Mouse (Mus musculus): Measurements from ENCODE around the gene Ssxb1. TPM values are rescaled to one million over a fixed set of nuclear protein-coding genes. Genes with fewer than 3 reads are reported as not detected.
"Not testable (repeated sequence)": the region's sequence is repeated elsewhere in the genome, so short reads cannot be mapped to it uniquely, and the experiment has no call there.

Gene Ssxb1
- polyA plus RNA-seq (2016; fragmentation: Nextera tagmentation; extraction: Ambion mirVana), result not detected in 2 replicates

DNA sequence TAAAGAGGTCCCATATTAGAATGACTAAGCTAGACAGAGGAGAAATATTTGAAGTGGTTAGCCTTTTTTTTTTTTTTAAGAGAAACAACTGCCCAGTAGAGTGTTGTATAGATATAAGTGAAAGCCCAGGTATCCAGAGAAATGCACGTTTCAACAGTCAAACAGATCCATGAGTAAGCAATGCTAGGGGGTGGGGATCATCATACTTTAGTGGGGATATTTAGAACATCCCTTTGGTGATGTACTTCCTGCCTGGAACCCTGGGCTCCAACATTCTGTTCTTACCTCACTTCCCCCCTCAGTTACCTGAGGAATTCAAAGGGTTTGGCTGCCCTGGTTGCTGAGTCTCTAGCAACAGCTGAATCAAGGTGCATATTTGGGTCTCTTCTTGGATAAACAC is at the start of gene Ssxb1:
Ssxb1 (plus strand) TSS at position 301 of the 400 bp plus-strand sequence.
- not testable (repeated sequence) for H3K36me3 ChIP-seq; H3K27me3 ChIP-seq (ENCODE audit: low read depth, poor library complexity, severe bottlenecking)
- WGBS, result 17% methylated on average over 1 of the region's 1 CpGs

DNA sequence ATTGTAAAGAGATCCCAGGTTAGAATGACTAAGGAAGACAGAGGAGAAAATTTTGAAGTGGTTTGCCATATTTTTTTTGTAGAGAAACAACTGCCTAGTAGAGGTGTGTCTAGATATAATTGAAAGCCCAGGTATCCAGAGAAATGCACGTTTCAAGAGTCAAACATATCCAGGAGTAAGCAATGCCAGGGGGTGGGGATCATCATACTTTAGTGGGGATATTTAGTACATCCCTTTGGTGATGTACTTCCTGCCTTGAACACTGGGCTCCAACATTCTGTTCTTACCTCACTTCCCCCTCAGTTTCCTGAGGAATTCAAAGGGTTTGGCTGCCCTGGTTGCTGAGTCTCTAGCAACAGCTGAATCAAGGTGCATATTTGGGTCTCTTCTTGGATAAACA is 46.4 kb upstream of the Ssxb1 start, which contains the start of gene Ssxb9:
Ssxb9 (plus strand) TSS at position 301 of the 400 bp plus-strand sequence.
- DNase-seq (ENCODE audit: low spot score); H3K27ac ChIP-seq (replicated peaks); H3K36me3 ChIP-seq; H3K27me3 ChIP-seq (ENCODE audit: low read depth, poor library complexity, severe bottlenecking); H3K4me1 ChIP-seq; H3K4me3 ChIP-seq: not testable (repeated sequence)
- H3K9me3 ChIP-seq (replicated peaks), result peaks cover 16% of the 10 kb centered on the region
- WGBS, result 36% methylated on average over 1 of the region's 1 CpGs

More for the DNA sequence above, at the start of gene Ssxb1:
- H3K9me3 ChIP-seq (replicated peaks), result peaks cover 10% of the 10 kb centered on the region; the same call in 1 of the 2 replicates
- not testable (repeated sequence) for H3K4me1 ChIP-seq; H3K4me3 ChIP-seq; H3K27ac ChIP-seq (replicated peaks); DNase-seq (ENCODE audit: low spot score)

DNA sequence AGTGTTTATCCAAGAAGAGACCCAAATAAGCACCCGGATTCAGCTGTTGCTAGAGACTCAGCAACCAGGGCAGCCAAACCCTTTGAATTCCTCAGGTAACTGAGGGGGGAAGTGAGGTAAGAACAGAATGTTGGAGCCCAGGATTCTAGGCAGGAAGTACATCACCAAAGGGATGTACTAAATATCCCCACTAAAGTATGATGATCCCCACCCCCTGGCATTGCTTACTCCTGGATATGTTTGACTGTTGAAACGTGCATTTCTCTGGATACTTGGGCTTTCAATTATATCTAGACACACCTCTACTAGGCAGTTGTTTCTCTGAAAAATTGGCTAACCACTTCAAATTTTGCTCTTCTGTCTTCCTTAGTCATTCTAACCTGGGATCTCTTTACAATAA is 48.5 kb downstream of the Ssxb1 start, which contains the start of gene Ssxb2:
Ssxb2 (minus strand) TSS at position 101 of the 400 bp plus-strand sequence.
- H3K27me3 ChIP-seq (ENCODE audit: low read depth, poor library complexity, severe bottlenecking); H3K36me3 ChIP-seq; H3K27ac ChIP-seq (replicated peaks); DNase-seq (ENCODE audit: low spot score); H3K4me1 ChIP-seq; H3K4me3 ChIP-seq: not testable (repeated sequence)
- H3K9me3 ChIP-seq (replicated peaks), result peaks cover 44% of the 10 kb centered on the region
- 73% methylated on average over 2 of the region's 2 CpGs for WGBS

Other genes starting within 250 kb of the Ssxb1 start
- gene Tbc1d25, start 237.1 kb upstream of the Ssxb1 start, polyA plus RNA-seq (2016; fragmentation: Nextera tagmentation; extraction: Ambion mirVana), result 8.7 and 11.2 TPM in 2 replicates
- gene Ebp, start 219.8 kb upstream of the Ssxb1 start, polyA plus RNA-seq (2016; fragmentation: Nextera tagmentation; extraction: Ambion mirVana), result 35.1 TPM in 2 replicates
- 12.2 and 17.2 TPM in 2 replicates for gene Porcn, start 206.8 kb upstream of the Ssxb1 start, polyA plus RNA-seq (2016; fragmentation: Nextera tagmentation; extraction: Ambion mirVana)
- gene Ftsj1, start 160.9 kb upstream of the Ssxb1 start, polyA plus RNA-seq (2016; fragmentation: Nextera tagmentation; extraction: Ambion mirVana), result 44.2 and 45.7 TPM in 2 replicates
- 4.6 and 4.8 TPM in 2 replicates for gene Slc38a5, start 142.2 kb upstream of the Ssxb1 start, polyA plus RNA-seq (2016; fragmentation: Nextera tagmentation; extraction: Ambion mirVana)
- gene Ssxb10, start 85.9 kb upstream of the Ssxb1 start, polyA plus RNA-seq (2016; fragmentation: Nextera tagmentation; extraction: Ambion mirVana), result not detected in 2 replicates
- not detected in 2 replicates for gene Ssxb9, start 46.3 kb upstream of the Ssxb1 start, polyA plus RNA-seq (2016; fragmentation: Nextera tagmentation; extraction: Ambion mirVana)
- gene Ssxb2, start 48.4 kb downstream of the Ssxb1 start, polyA plus RNA-seq (2016; fragmentation: Nextera tagmentation; extraction: Ambion mirVana), result not detected in 2 replicates
- not detected in 2 replicates for gene Gm14459, start 111.6 kb downstream of the Ssxb1 start, polyA plus RNA-seq (2016; fragmentation: Nextera tagmentation; extraction: Ambion mirVana)
- gene Ssxb6, start 134.9 kb downstream of the Ssxb1 start, polyA plus RNA-seq (2016; fragmentation: Nextera tagmentation; extraction: Ambion mirVana), result not detected in 2 replicates
- gene Ssxb3, start 178.5 kb downstream of the Ssxb1 start, polyA plus RNA-seq (2016; fragmentation: Nextera tagmentation; extraction: Ambion mirVana), result not detected in 2 replicates